Mouse (Mus musculus) hindbrain, postnatal 0 days (tissue): Measurements from ENCODE around the gene Atp6v0b. TPM values are rescaled to one million over a fixed set of nuclear protein-coding genes. Genes with fewer than 3 reads are reported as not detected.

Experiments
- ATAC-seq: fragments of 200-750 bp; cut with Nextera tagmentation; 2 replicates; pipeline ENCODE4 v1.8.0; 2017; ENCODE audit warnings: mild to moderate bottlenecking, moderate TSS enrichment, moderate library complexity
- DNase-seq: peaks from one replicate; pipeline ENCODE4 v3.0.0-alpha.2; 2015; ENCODE audit warnings: low spot score
- H3K27ac ChIP-seq: fragments of 300-500 bp; sonication (generic); 2 replicates; pipeline ENCODE4 v1.5.1; 2014; ENCODE audit warnings: mild to moderate bottlenecking
- H3K27me3 ChIP-seq: fragments of 300-500 bp; sonication (generic); 2 replicates; pipeline ENCODE4 v1.6.1; 2014; ENCODE audit warnings: low read length, mixed read lengths; ENCODE audit not compliant: insufficient read depth
- H3K36me3 ChIP-seq: fragments of 300-500 bp; sonication (generic); 2 replicates; pipeline ENCODE4 v1.6.1; 2014; ENCODE audit warnings: low read length, mixed read lengths; ENCODE audit not compliant: insufficient read depth
- H3K4me1 ChIP-seq: fragments of 300-500 bp; sonication (generic); 2 replicates; pipeline ENCODE4 v1.6.1; 2014; ENCODE audit warnings: antibody characterized with exemption, low read length, mixed read lengths; ENCODE audit not compliant: insufficient read depth
- H3K4me2 ChIP-seq: fragments of 300-500 bp; sonication (generic); 2 replicates; pipeline ENCODE4 v1.6.1; 2014; ENCODE audit warnings: low read depth, mild to moderate bottlenecking, low read length, moderate library complexity, mixed read lengths
- H3K4me3 ChIP-seq: fragments of 300-500 bp; sonication (generic); 2 replicates; pipeline ENCODE4 v1.5.1; 2014; ENCODE audit warnings: low read length
- H3K9ac ChIP-seq: fragments of 300-500 bp; sonication (generic); replicated peaks from 2 replicates; pipeline ENCODE4 v1.6.1; 2014; ENCODE audit warnings: mild to moderate bottlenecking, low read length, moderate library complexity, mixed read lengths
- H3K9me3 ChIP-seq: fragments of 300-500 bp; sonication (generic); 2 replicates; pipeline ENCODE4 v1.6.1; 2016; ENCODE audit warnings: low read length, mixed read lengths
- CTCF ChIP-seq: IDR thresholded peaks from 2 replicates; pipeline ENCODE4 v1.5.1; 2016; ENCODE audit warnings: antibody characterized with exemption, control low read depth, low read depth
- WGBS: fragments of 180-500 bp; shearing (Covaris S2); extraction: QIAGEN DNeasy Blood & Tissue Kit; methylation state at CpG from one replicate; pipeline ENCODE4 v1.1.7; 2014; 5-methylcytosine and 5-hydroxymethylcytosine counted together
- polyA plus RNA-seq: library from polyadenylated mRNA; unstranded; fragments of >200 nt; fragmentation: Nextera tagmentation; extraction: Ambion mirVana; gene quantifications from 2 replicates; pipeline ENCODE4 v1.2.1, GENCODE M21; 2015
- total RNA-seq: library from RNA; depleted of rRNA; stranded (reverse); fragments of >200 nt; gene quantifications from 2 replicates; pipeline ENCODE4 v1.2.3, GENCODE M21; 2014

The Atp6v0b gene
- total and polyA plus RNA-seq, 2 experiments from 2014 or later, result 579 to 643 TPM

DNA sequence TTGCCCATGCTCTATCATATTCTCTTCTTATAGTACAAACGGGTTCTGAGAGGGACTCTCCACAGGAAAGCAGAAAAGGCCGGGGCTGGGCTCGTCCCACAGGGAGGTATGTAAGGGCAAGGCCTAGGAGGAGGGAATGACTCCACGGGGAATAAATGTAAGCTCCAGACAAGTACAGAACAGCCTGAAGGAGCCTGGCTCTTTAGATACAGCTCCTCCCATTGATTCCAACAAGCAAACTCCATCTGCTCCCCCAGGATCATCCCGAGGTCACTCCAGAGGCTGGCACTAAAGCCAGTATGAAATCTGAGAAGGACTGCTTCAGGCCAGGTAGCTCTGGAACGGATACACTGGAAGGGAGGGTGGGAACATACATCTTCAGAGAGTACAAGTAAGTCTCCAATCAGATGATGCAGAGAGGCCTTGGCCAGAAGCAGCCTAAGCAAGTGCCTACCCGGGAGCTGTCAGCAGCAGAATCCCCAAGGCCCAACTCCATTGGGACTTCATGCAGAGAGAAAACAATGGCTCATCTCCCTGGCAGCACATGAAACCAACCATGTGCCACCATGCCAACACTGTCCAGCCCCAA lies 25.6 kb upstream of the Atp6v0b start:
- WGBS, result 45% methylated on average over 7 of the region's 7 CpGs
- ATAC-seq (no peak), DNase-seq (no peak)
- no peaks in the 10 kb centered on the region for H3K27me3 ChIP-seq
- H3K4me2 ChIP-seq, result peak overlapping the region; percentile 100
- no peaks in the 10 kb centered on the region; the same call in 1 of the 2 replicates for H3K36me3 ChIP-seq
- TF ChIP-seq CTCF, result no peak
- no peak overlapping the region for H3K27ac ChIP-seq
- H3K9ac ChIP-seq, result peak overlapping the region; percentile 81; the same call in 1 of the 2 replicates
- no peaks in the 10 kb centered on the region for H3K9me3 ChIP-seq
- H3K4me3 ChIP-seq, result peak overlapping the region; percentile 69
- H3K4me1 ChIP-seq, result peaks cover 52% of the 10 kb centered on the region

DNA sequence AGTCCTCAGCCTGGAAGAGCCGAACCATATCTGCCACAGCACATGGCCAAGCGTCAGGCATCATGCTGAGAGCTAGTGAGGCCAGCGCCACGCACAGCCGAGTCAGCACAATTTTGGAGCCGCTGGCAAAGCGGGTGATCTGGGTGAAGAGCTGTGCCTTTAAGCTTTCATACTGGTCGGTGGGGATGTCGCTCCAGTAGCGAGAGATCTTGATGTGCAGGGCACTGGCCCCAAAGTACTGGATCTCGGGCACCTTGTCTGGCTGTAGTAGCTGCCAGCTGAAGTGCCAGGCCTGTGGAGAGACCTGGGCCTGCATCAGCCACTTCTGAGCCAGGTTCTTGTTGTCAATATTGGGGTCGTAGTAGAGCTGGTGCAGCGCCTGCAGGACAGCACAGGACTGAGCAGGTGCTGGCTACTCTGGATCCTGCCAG lies 25.0 kb upstream of the Atp6v0b start:
- Histone ChIP-seq H3K27me3 (no peaks in the 10 kb centered on the region), H3K4me2 (peak overlapping the region; percentile 100; the same call in 1 of the 2 replicates), H3K9ac (peak overlapping the region; percentile 81; the same call in 1 of the 2 replicates), H3K9me3 (no peaks in the 10 kb centered on the region), H3K4me3 (no peak overlapping the region), H3K4me1 (peaks cover 52% of the 10 kb centered on the region), H3K27ac (no peak overlapping the region), H3K36me3 (no peaks in the 10 kb centered on the region; the same call in 1 of the 2 replicates)
- TF ChIP-seq CTCF, result no peak
- no peak for DNase-seq
- 70% methylated on average over 13 of the region's 13 CpGs for WGBS
- no peak for ATAC-seq

DNA sequence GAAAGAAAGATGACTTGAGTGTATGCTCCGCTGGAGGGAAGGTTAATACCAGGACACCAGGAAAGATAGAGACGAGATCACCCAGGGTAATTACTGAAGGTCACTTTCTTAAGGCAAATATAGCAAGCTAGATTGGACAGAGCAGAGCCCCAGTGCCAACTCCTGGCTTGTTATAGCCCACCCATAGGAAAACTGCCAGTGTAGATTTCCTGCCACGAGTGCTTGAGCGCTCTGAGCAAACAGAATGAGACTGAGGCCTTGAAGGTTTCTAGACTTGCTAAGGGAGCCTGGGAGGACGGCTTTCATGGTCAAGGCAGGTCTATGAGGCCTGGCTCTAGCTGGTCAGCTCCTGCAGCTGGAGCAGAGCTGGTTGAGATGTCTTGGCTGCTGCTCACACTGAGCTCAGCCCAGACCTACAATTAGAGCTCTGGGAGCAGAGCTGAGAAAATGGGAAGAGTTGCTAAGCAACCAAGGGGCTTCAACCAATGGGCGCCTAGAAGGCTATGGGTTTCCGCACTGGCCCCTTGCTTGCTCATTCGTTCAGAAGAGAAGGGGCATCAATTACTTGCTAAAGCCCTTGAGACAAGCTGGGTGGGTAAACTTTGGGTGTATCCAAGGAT lies 21.8 kb upstream of the Atp6v0b start:
- no peaks in the 10 kb centered on the region for H3K9me3 ChIP-seq
- H3K9ac ChIP-seq, result peak overlapping the region; percentile 39; the same call in 1 of the 2 replicates
- H3K4me2 ChIP-seq, result peak overlapping the region; percentile 47
- ATAC-seq (peak; percentile 85), DNase-seq (peak; percentile 83)
- peaks cover 4% of the 10 kb centered on the region for H3K36me3 ChIP-seq
- H3K4me1 ChIP-seq, result peaks cover 46% of the 10 kb centered on the region
- 29% methylated on average over 8 of the region's 8 CpGs for WGBS
- H3K27me3 ChIP-seq, result no peaks in the 10 kb centered on the region
- peak overlapping the region; percentile 9; the same call in 1 of the 2 replicates for H3K4me3 ChIP-seq
- H3K27ac ChIP-seq, result peak overlapping the region; percentile 68; the same call in 1 of the 2 replicates
- TF ChIP-seq CTCF, result no peak

DNA sequence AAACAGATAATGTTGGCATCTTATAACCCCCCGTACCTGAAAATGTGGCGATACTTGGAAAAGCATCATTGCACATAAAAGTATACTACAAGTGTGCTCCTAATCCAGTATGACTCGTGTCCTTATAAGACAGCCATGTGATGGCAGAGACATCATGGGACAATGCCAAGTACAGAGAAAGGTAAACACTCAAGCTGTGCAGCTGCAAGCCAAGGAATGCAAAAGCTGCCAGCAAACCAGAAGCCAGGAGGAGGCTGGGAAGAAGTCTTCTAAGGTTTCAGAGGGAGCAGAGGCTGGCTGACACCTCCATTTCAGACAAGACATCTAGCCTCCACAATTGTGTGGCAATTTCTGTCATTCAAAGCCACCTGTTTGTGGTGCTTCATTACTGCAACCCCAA lies 19.1 kb upstream of the Atp6v0b start:
- no peak overlapping the region for H3K4me3 ChIP-seq
- H3K4me1 ChIP-seq, result peaks cover 23% of the 10 kb centered on the region
- H3K36me3 ChIP-seq, result peaks cover 29% of the 10 kb centered on the region
- no peak overlapping the region for H3K4me2 ChIP-seq
- no peak for TF ChIP-seq CTCF
- no peak overlapping the region for H3K9ac ChIP-seq
- 78% methylated on average over 3 of the region's 3 CpGs for WGBS
- ATAC-seq, result no peak
- H3K9me3 ChIP-seq, result no peaks in the 10 kb centered on the region
- no peak for DNase-seq
- no peak overlapping the region for H3K27ac ChIP-seq
- H3K27me3 ChIP-seq, result no peaks in the 10 kb centered on the region

DNA sequence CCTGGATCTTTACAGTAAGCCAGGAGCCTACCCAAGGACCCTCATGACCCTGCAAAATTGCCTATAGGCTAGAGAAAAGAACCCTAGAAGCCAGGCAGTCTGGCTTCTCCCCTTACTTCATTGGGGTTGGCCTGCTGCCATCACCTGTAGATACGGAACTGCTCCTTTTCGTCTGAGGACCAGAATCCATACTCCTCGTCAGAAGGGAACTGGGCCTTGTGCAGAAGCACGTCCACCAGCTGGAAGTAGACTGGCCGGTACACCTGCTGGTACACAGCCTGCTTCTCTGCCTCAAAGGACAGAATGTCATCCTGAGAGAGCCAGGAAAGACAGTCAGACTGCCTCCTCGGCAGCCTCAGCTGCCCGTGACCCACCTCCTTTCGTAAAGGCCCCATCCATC lies 17.6 kb upstream of the Atp6v0b start:
- H3K27ac ChIP-seq, result no peak overlapping the region
- H3K9ac ChIP-seq, result no peak overlapping the region
- TF ChIP-seq CTCF, result no peak
- peaks cover 43% of the 10 kb centered on the region for H3K36me3 ChIP-seq
- WGBS, result 88% methylated on average over 8 of the region's 8 CpGs
- no peak overlapping the region for H3K4me3 ChIP-seq
- no peak for ATAC-seq
- no peaks in the 10 kb centered on the region for H3K27me3 ChIP-seq
- H3K9me3 ChIP-seq, result no peaks in the 10 kb centered on the region
- no peak overlapping the region for H3K4me2 ChIP-seq
- H3K4me1 ChIP-seq, result peaks cover 17% of the 10 kb centered on the region
- DNase-seq, result no peak

DNA sequence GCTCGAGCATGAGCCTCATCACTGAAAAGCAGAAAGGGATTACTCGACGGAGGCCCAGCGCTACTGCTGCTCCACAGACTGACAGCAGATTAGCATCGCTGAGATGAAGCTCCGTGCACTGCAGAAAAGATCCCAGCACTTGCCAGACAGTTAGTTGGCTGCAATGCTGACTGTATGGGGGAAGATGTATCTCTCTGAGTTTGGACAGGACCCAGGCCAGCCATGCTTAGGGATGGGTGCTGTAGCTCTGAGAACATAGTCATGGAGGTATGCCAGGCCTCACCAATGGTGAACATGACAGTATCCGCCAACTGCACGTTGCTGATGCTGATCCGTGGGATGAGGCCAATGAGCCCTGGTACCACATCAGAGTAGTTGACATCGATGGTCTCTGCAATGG lies 17.0 kb upstream of the Atp6v0b start:
- Histone ChIP-seq H3K4me1 (peaks cover 14% of the 10 kb centered on the region), H3K27ac (no peak overlapping the region), H3K4me2 (no peak overlapping the region), H3K4me3 (no peak overlapping the region), H3K9me3 (no peaks in the 10 kb centered on the region), H3K36me3 (peaks cover 50% of the 10 kb centered on the region), H3K27me3 (no peaks in the 10 kb centered on the region), H3K9ac (no peak overlapping the region)
- DNase-seq (no peak), ATAC-seq (no peak)
- no peak for TF ChIP-seq CTCF
- WGBS, result 75% methylated on average over 10 of the region's 10 CpGs

DNA sequence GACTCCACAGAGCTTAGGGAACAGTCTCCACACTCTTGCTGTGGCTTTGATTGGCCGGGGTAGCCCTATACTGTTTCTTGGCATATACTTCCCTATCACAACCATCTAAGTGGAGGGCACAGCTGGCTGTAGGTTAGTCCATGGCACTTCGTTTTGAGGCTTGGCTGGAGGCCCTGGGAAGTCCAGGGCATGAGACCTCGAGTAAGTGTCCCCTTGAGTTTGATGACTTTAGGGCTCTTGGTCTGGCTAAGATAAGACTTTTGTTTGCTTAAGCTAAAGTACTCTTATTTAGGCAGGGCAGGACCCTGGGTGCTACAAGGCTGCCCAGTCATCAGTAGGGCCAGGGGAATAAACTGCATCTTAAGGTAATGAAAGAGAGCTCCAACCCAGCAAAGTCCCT lies 11.0 kb upstream of the Atp6v0b start:
- H3K9ac ChIP-seq, result no peak overlapping the region
- H3K9me3 ChIP-seq, result no peaks in the 10 kb centered on the region
- no peak overlapping the region for H3K27ac ChIP-seq
- 81% methylated on average over 3 of the region's 3 CpGs for WGBS
- peaks cover 71% of the 10 kb centered on the region for H3K36me3 ChIP-seq
- H3K4me2 ChIP-seq, result no peak overlapping the region
- DNase-seq, result no peak
- no peak for TF ChIP-seq CTCF
- no peak overlapping the region for H3K4me3 ChIP-seq
- no peaks in the 10 kb centered on the region for H3K27me3 ChIP-seq
- no peaks in the 10 kb centered on the region for H3K4me1 ChIP-seq
- no peak for ATAC-seq
